Mouse (Mus musculus): ENCODE measurements at regions not wholly inside any gene's neighbourhood (a gene's known extent, or its start where the extent isn't known, plus 50 kb on each side); places are given as distances from the start of the nearest gene placed in this dataset.

GRCm38 (mm10) chr6:12259629-12260028 lies 352.0 kb downstream of the Phf14 start:
- Histone ChIP-seq H3K9ac (ENCODE audit: low read length) (no peak overlapping the region), H3K4me3 (ENCODE audit: low read length) (no peak overlapping the region), H3K4me2 (ENCODE audit: low read depth, low read length) (no peak overlapping the region), H3K9me3 (ENCODE audit: control insufficient read depth, low read length) (no peaks in the 10 kb centered on the region), H3K36me3 (ENCODE audit: control insufficient read depth, insufficient read depth, low read length) (no peaks in the 10 kb centered on the region), H3K4me1 (replicated peaks; ENCODE audit: control insufficient read depth, insufficient read depth, low read length) (no peaks in the 10 kb centered on the region), H3K27me3 (ENCODE audit: control insufficient read depth, insufficient read depth, low read depth, low read length) (no peaks in the 10 kb centered on the region), H3K27ac (ENCODE audit: low read length) (no peak overlapping the region)
- ATAC-seq (ENCODE audit: low read depth) = no peak
- 76% methylated on average over 8 of the region's 8 CpGs for WGBS

- no peak overlapping the region for H3K4me2 ChIP-seq (ENCODE audit: low read depth, low read length)
- no peak overlapping the region for H3K9ac ChIP-seq (ENCODE audit: low read length)
- H3K4me1 ChIP-seq (replicated peaks; ENCODE audit: control insufficient read depth, insufficient read depth, low read length) = no peaks in the 10 kb centered on the region
- H3K36me3 ChIP-seq (ENCODE audit: control insufficient read depth, insufficient read depth, low read length) = no peaks in the 10 kb centered on the region
- no peak overlapping the region for H3K4me3 ChIP-seq (ENCODE audit: low read length)
- 36% methylated on average over 9 of the region's 9 CpGs for whole genome bisulfite sequencing
- no peaks in the 10 kb centered on the region for H3K27me3 ChIP-seq (ENCODE audit: control insufficient read depth, insufficient read depth, low read depth, low read length)
- H3K9me3 ChIP-seq (ENCODE audit: control insufficient read depth, low read length) = no peaks in the 10 kb centered on the region
- peak; percentile 76; the same call in 1 of the 2 replicates for ATAC-seq (ENCODE audit: low read depth)
- no peak overlapping the region for H3K27ac ChIP-seq (ENCODE audit: low read length)
Observed at GRCm38 (mm10) chr6:12260325-12261076, 352.9 kb downstream of the Phf14 start.

Measured in lung, embryonic 16.5 days (tissue).